ENCODE assay signal across 8 mouse cellular contexts in the genomic region with DNA sequence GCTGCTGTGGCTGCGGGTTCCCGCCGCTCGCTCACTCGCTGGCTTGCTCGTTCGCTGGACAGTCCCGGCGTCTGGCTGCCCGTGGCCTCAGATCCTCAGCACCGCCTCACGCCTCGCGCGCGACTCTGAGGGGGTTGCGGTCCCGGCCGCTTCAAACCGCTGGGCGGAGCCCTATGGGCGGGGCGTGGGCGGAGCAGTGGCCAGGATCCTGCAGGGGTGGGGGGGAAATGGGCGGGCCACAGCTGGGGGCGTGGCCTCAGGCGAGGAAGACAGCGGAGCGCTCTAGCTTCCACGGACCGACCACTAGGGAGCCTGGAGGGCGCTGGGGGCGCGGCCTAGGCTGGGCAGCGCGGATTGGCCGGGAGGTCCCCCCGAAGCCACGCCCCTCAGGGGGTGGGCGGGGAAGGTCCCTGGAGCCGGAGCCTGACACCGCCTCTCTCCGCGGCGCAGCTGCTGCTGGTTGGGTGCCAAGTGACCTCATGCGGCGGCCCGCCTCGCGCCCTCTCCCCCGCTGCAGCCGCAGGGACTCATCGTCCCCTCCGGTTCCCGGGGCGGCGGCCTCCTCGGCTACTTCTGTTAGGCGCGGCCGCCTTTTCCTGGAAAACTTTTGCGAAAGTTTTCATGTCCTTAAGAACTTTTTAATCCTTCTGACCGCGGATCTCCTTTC. TPM values are rescaled to one million over a fixed set of nuclear protein-coding genes. Genes with fewer than 3 reads are reported as not detected.
DNase-seq lines count a peak whose midpoint lies in the region; ATAC-seq lines count a peak whose summit lies in the region.

A gene (minus strand): TSS at position 175 of the 667 bp plus-strand sequence.

- H3K9ac ChIP-seq in intestine, embryonic 14.5 days (ENCODE audit: low read length), result peak within 1 kb of the TSS; percentile 93

- no peaks in the 10 kb centered on the region for H3K27me3 ChIP-seq in intestine, embryonic 14.5 days (replicated peaks; ENCODE audit: control insufficient read depth, insufficient read depth, low read length)

- peak; percentile 98 for ATAC-seq in intestine, embryonic 14.5 days (replicated peaks; ENCODE audit: low FRiP score, low TSS enrichment, low read depth)

- intact Hi-C loops in left cerebral cortex, postnatal 14 days (cut with DNase I), result loop anchor here (1.0 to 5.0 kb wide), 2 partner anchors 46 to 50 kb away; no protein-coding TSS in a partner anchor

- H3K9me3 ChIP-seq in intestine, embryonic 14.5 days (ENCODE audit: control insufficient read depth, low read length), result no peaks in the 10 kb centered on the region

- DNase-seq in adrenal gland, adult 18-20 months (ENCODE audit: low spot score in 2 of 2), result peak; percentile 100
- DNase-seq in embryo, embryonic 11 days, result peak; percentile 100
- DNase-seq in gastrocnemius, postnatal 25 days, result peak; percentile 100
- DNase-seq in intestine, embryonic 14.5 days (ENCODE audit: low spot score), result peak; percentile 99
- peak; percentile 95 to 96 for DNase-seq in left cerebral cortex, postnatal 14 days (ENCODE audit: low spot score in 2 of 2)
- peak; percentile 99 for DNase-seq in mesoderm, embryonic 11.5 days (ENCODE audit: low read depth, low spot score)
- DNase-seq in right cerebral cortex, postnatal 36 days (ENCODE audit: low spot score in 2 of 2), result peak; percentile 90 to 95
- peak; percentile 100 for DNase-seq in yolk sac, embryonic 10.5 days (ENCODE audit: low spot score)

- peaks cover 40% of the 10 kb centered on the region for H3K4me1 ChIP-seq in intestine, embryonic 14.5 days (replicated peaks; ENCODE audit: control insufficient read depth, insufficient read depth, low read length)

- H3K4me2 ChIP-seq in intestine, embryonic 14.5 days (ENCODE audit: low read length), result peak within 1 kb of the TSS; percentile 64

- H3K4me3 ChIP-seq in intestine, embryonic 14.5 days (ENCODE audit: low read depth, low read length), result peak within 1 kb of the TSS; percentile 69

- WGBS in intestine, embryonic 14.5 days, result under 1% methylated on average over 62 of the region's 64 CpGs

- H3K27ac ChIP-seq in intestine, embryonic 14.5 days (ENCODE audit: low read depth), result peak within 1 kb of the TSS; percentile 96

- no peaks in the 10 kb centered on the region; the same call in 1 of the 2 replicates for H3K36me3 ChIP-seq in intestine, embryonic 14.5 days (ENCODE audit: control insufficient read depth, insufficient read depth, low read length)

RNA-seq across cellular contexts. Expression of the gene that starts here (rescaled TPM):
- total RNA-seq in adrenal gland, adult 18-20 months (2021), result 100 to 1,000 TPM in 1 of 2 experiments, 10 to 100 TPM in 1; 74.4 to 136 TPM
- 10 to 100 TPM; 28.6 to 38.0 TPM for total RNA-seq in gastrocnemius, postnatal 25 days (2021)
- 107 and 114 TPM in 2 replicates for polyA plus RNA-seq in intestine, embryonic 14.5 days (2014; fragmentation: Nextera tagmentation; extraction: Ambion mirVana)
- 10 to 100 TPM; 31.2 to 32.0 TPM for total RNA-seq in left cerebral cortex, postnatal 14 days (2021)

Comparison
In these comparisons a context has a peak if more than half of its experiments do, and no peak if none do; other contexts are left out.
1. Peak in every context shown above with its lines: DNase-seq, ATAC-seq, H3K4me3 ChIP-seq and H3K27ac ChIP-seq.